Mouse (Mus musculus) C2C12 (cell line): ENCODE measurements at regions not wholly inside any gene's neighbourhood (a gene's known extent, or its start where the extent isn't known, plus 50 kb on each side); places are given as distances from the start of the nearest gene placed in this dataset.

Experiments
- H3K27me3 ChIP-seq: one replicate; pipeline ENCODE4 v1.6.1; 2011; ENCODE audit not compliant: control insufficient read depth, insufficient read depth, insufficient read length
- H3K36me3 ChIP-seq: one replicate; pipeline ENCODE4 v1.6.1; 2011; ENCODE audit not compliant: control insufficient read depth, insufficient read depth
- H3K4me3 ChIP-seq: one replicate; pipeline ENCODE4 v1.5.1; 2011; ENCODE audit warnings: mild to moderate bottlenecking, control low read depth; ENCODE audit not compliant: poor library complexity, insufficient read depth, severe bottlenecking
- H3K79me2 ChIP-seq: one replicate; pipeline ENCODE4 v1.6.1; 2011; ENCODE audit not compliant: control insufficient read depth, insufficient read depth
- H3K79me3 ChIP-seq: one replicate; pipeline ENCODE4 v1.6.1; 2011; ENCODE audit warnings: low read depth, control low read depth
- H3ac ChIP-seq: one replicate; pipeline ENCODE3; 2011; ENCODE audit warnings: low read depth; ENCODE audit not compliant: control insufficient read depth, insufficient read length
- CEBPB ChIP-seq: IDR thresholded peaks from one replicate; pipeline ENCODE4 v1.6.1; 2011; ENCODE audit warnings: low read depth, mild to moderate bottlenecking, control low read depth, moderate library complexity
- CTCF ChIP-seq: IDR thresholded peaks from one replicate; pipeline ENCODE4 v1.5.1; 2011; ENCODE audit not compliant: control insufficient read depth, insufficient read depth, insufficient read length
- FOSL1 ChIP-seq: IDR thresholded peaks from one replicate; pipeline ENCODE4 v1.8.0; 2011; ENCODE audit warnings: mild to moderate bottlenecking, low read length; ENCODE audit not compliant: poor library complexity, insufficient read depth, severe bottlenecking
- MAX ChIP-seq: IDR thresholded peaks from one replicate; pipeline ENCODE4 v1.6.1; 2011; ENCODE audit warnings: mild to moderate bottlenecking, control low read depth
- MYOD1 ChIP-seq: IDR thresholded peaks from one replicate; pipeline ENCODE4 v1.6.1; 2011; ENCODE audit warnings: low read depth; ENCODE audit not compliant: control insufficient read depth, insufficient read length
- MYOG ChIP-seq: IDR thresholded peaks from one replicate; pipeline ENCODE4 v1.6.1; 2011; ENCODE audit not compliant: control insufficient read depth, insufficient read length; ENCODE audit errors: extremely low read depth
- USF1 ChIP-seq: IDR thresholded peaks from one replicate; pipeline ENCODE4 v1.6.1; 2011; ENCODE audit warnings: low read depth, mild to moderate bottlenecking, control low read depth, moderate library complexity

GRCm38 (mm10) chr14:120224202-120224846, 51.1 kb upstream of the Mbnl2 start:
- no peak overlapping the region for H3ac ChIP-seq
- no peak overlapping the region for H3K4me3 ChIP-seq
- TF ChIP-seq CTCF (no peak), MAX (no peak), USF1 (no peak), MYOG (no peak), MYOD1 (no peak), CEBPB (no peak), FOSL1 (no peak)
- H3K36me3 ChIP-seq: no peaks in the 10 kb centered on the region
- H3K79me3 ChIP-seq: no peaks in the 10 kb centered on the region
- H3K27me3 ChIP-seq: no peaks in the 10 kb centered on the region
- H3K79me2 ChIP-seq: no peaks in the 10 kb centered on the region

- H3K79me2 ChIP-seq: no peaks in the 10 kb centered on the region
- no peaks in the 10 kb centered on the region for H3K27me3 ChIP-seq
- H3K79me3 ChIP-seq: no peaks in the 10 kb centered on the region
- H3K4me3 ChIP-seq: no peak overlapping the region
- no peaks in the 10 kb centered on the region for H3K36me3 ChIP-seq
- no peak for TF ChIP-seq MAX
- no peak for TF ChIP-seq MYOD1
- TF ChIP-seq MYOG: no peak
- TF ChIP-seq CTCF: no peak
- no peak for TF ChIP-seq FOSL1
- no peak for TF ChIP-seq USF1
- TF ChIP-seq CEBPB: no peak
- H3ac ChIP-seq: no peak overlapping the region
Measured at GRCm38 (mm10) chr14:120225657-120226056, 49.8 kb upstream of the Mbnl2 start.
